Mouse (Mus musculus): ENCODE data around the gene Gm4881. TPM values are rescaled to one million over a fixed set of nuclear protein-coding genes. Genes with fewer than 3 reads are reported as not detected.

Gene Gm4881
- polyA plus RNA-seq, 1 experiment from 2014 or later = 6.4 TPM

DNA sequence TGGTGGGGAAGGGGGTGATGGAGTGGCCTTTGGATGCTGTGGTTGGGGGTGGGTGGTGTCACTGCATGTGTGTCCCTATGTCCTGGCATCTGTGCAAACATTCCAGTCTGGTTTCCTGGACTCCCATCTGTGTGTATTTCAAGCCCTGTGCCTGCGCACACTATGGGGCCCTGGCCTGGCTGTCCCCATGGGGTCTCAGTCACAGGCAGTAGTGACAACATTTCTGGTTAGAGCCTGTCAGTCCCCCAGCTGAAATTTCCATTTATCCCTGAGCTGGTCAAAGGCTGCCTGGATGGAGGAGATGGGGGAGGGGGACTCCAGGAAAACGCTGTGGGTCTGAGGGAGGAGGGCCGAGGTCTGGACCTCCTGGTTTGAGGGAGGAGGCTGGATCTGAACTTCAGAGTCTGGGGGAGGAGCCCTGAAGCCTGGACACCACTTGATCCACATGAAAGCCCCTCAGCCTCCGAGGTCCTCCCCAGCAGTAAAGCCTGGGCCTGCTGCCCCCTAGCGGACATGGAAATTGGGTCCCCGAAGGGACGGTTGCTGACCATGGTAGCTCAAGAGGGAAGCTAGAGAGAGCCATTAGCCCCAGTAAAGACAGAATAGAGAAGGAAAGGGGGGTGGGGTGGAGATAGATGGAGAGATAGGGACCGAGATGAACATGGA, 5.8 kb upstream of the Gm4881 start:
- Histone ChIP-seq H3K9ac (replicated peaks) (no peak overlapping the region), H3K27me3 (peaks cover 98% of the 10 kb centered on the region), H3K36me3 (no peaks in the 10 kb centered on the region), H3K4me1 (replicated peaks) (peaks cover 56% of the 10 kb centered on the region), H3K4me3 (replicated peaks) (no peak overlapping the region), H3K9me3 (no peaks in the 10 kb centered on the region), H3K27ac (0 out of 2 replicates have a peak overlapping the region, but pooled peaks have one; percentile 21), H3K4me2 (replicated peaks) (no peak overlapping the region; the same call in none of the 2 replicates)
- WGBS = under 1% methylated on average over 8 of the region's 8 CpGs
- peak; percentile 51 for ATAC-seq

DNA sequence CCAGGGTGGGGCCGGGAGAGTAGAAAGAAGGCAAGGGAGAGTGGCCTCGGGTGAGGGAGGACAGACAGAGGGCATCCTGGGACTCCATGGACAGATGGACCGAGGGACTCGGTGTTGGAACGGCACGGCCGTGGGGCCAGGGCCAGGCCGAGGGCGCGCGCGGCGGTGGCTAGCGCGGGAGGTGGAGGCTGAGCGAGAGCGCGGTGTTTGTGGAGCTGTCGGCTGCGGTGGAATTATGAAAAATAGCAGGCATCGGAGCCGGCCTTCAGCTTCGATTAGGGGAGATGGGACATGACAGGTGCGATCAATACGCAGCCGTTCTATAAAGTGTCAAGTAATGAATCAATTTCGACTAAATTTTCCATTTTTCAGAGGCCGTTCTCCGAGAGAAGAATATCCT, 4.5 kb upstream of the Gm4881 start:
- 1% methylated on average over 29 of the region's 29 CpGs for WGBS
- peaks cover 98% of the 10 kb centered on the region for H3K27me3 ChIP-seq
- no peaks in the 10 kb centered on the region for H3K36me3 ChIP-seq
- H3K9ac ChIP-seq (replicated peaks) = 0 out of 2 replicates have a peak overlapping the region, but pooled peaks have one; percentile 44
- H3K4me1 ChIP-seq (replicated peaks) = peaks cover 53% of the 10 kb centered on the region
- H3K9me3 ChIP-seq = no peaks in the 10 kb centered on the region
- ATAC-seq = 0 out of 2 replicates have a peak, but pooled peaks have one; percentile 19
- peak overlapping the region; percentile 25 for H3K4me3 ChIP-seq (replicated peaks)
- H3K27ac ChIP-seq = 0 out of 2 replicates have a peak overlapping the region, but pooled peaks have one; percentile 26
- peak overlapping the region; percentile 47 for H3K4me2 ChIP-seq (replicated peaks)

DNA sequence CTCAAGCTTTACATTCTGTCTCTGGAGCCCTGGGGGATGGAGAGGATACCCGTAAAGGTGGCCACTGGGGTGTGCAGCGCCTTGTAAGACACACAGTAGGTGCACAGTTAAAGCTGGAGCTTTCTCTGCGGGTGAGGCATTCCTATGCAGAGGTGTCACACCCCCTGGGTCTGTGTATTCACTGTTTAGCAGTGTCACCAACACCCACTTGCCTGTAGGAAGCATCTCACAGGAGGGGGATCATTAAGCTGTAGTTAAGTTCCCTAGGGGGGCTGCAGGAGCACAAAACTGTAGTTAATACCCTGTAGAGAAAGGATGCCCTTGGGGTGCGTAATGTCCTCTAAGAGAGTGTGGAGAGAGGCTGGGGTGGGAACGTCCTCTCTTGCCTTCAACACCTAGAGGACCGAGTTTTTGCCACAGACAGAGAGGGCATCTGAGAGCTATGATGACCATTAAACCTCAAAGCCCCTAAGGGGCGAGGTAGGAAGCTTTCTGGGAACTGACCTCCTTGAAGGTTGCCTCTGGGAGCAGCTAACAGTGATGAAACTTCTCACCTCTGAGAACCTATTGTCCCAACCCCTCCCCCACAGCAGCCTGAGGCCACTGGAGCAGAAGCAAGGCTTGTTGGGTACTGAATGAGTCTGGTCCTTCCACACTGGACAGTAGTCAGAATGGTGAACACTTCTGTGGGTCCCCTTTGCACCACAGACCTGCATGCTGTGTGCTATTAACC, 3.2 kb upstream of the Gm4881 start:
- 4% methylated on average over 7 of the region's 7 CpGs for WGBS
- peaks cover 54% of the 10 kb centered on the region for H3K4me1 ChIP-seq (replicated peaks)
- ATAC-seq = no peak
- no peak overlapping the region for H3K27ac ChIP-seq
- H3K4me3 ChIP-seq (replicated peaks) = no peak overlapping the region
- no peaks in the 10 kb centered on the region for H3K36me3 ChIP-seq
- H3K4me2 ChIP-seq (replicated peaks) = no peak overlapping the region
- peaks cover 99% of the 10 kb centered on the region for H3K27me3 ChIP-seq
- H3K9ac ChIP-seq (replicated peaks) = no peak overlapping the region
- H3K9me3 ChIP-seq = no peaks in the 10 kb centered on the region

DNA sequence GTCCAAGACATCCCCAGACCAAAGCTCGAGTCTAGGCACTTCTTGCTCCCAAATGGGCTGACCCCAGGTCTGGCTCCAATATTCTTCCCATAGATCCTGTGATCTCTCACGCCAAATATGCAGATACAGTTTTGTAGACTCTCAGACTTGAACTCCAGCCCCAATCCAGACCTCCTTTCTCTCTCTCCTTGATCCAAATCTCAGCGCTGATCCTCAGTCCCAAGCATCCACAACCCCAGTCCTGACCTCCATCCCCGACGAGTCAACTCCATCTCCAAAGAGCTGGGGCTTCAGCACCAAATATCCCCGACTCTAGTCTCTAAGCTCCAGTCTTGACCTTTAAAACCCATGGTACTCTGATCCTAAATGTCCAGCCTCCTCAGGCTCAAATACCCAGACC, 653 bp downstream of the Gm4881 start:
- peak overlapping the region; percentile 39 for H3K4me3 ChIP-seq (replicated peaks)
- H3K27me3 ChIP-seq = peaks cover 99% of the 10 kb centered on the region
- H3K4me2 ChIP-seq (replicated peaks) = peak overlapping the region; percentile 59; the same call in 1 of the 2 replicates
- no peak for ATAC-seq
- no peaks in the 10 kb centered on the region for H3K36me3 ChIP-seq
- H3K9ac ChIP-seq (replicated peaks) = no peak overlapping the region
- H3K4me1 ChIP-seq (replicated peaks) = peaks cover 22% of the 10 kb centered on the region
- H3K27ac ChIP-seq = no peak overlapping the region
- no peaks in the 10 kb centered on the region for H3K9me3 ChIP-seq
- 3% methylated on average over 6 of the region's 6 CpGs for WGBS

DNA sequence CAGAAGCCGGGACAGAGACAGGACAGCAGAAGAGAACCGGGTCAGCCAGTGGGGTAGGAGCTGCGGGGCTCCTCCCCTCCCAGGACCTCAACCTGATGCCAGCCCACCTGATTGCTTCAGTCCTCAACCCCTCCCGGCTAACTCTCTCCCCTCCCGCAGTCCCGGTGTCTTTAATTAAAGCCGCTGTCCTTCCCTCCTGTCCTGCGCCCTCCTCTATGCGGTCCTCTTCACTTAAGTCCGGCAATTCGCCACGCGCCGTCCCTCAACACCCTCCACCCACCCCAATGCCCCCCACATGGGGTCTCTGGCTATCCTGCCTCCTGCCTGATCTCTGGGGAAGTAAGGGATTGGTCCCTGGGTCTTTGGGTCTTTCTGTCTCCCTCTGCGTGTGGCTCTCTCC, 12.6 kb downstream of the Gm4881 start:
- Histone ChIP-seq H3K27me3 (peaks cover 85% of the 10 kb centered on the region), H3K36me3 (peaks cover 10% of the 10 kb centered on the region), H3K9me3 (no peaks in the 10 kb centered on the region), H3K9ac (replicated peaks) (0 out of 2 replicates have a peak overlapping the region, but pooled peaks have one; percentile 32), H3K4me2 (replicated peaks) (peak overlapping the region; percentile 53), H3K4me3 (replicated peaks) (peak overlapping the region; percentile 20), H3K4me1 (replicated peaks) (peaks cover 49% of the 10 kb centered on the region), H3K27ac (no peak overlapping the region)
- 1% methylated on average over 14 of the region's 15 CpGs for WGBS
- ATAC-seq = no peak

DNA sequence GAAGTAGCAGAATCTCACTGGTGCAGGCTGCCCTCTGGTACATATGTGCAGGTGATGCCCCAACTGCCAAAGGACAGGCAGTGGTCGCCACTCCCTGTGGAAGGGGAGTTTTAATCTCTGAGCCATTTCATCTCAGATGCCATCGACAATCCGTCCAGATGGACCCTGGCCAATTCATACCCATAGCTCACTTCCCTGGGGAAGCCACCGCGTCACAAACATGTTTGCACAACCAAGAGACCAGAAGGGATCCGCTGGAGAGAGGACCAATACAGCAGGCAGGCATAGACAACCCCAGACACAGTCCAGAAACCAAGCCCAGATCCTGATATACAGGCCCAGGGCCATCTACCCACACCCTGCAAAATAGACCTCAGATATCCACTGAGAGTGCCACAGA, 13.8 kb downstream of the Gm4881 start:
- Histone ChIP-seq H3K4me3 (replicated peaks) (peak overlapping the region; percentile 20; the same call in 1 of the 2 replicates), H3K9ac (replicated peaks) (no peak overlapping the region)

DNA sequence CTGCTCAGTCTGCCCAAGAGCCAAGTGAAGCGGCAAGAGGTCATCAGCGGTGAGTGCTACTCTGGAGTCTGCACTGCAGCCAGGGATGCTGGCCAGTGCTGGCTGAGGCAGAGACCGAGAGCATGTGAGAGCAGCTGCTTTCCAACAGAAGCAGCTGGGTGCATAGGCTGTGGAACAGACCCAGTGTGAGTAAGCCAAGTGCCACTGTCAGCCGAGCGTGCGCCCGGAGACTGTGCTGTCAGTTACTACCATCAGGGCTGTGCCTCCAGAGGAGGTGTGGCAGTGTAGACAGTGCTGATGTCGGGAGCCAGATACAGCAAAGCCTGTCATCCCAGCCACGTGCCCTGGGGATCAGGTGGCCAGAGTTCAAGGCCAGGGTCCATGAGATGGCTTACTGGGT, 24.6 kb downstream of the Gm4881 start:
- no peak overlapping the region for H3K4me2 ChIP-seq (replicated peaks)
- H3K4me3 ChIP-seq (replicated peaks) = no peak overlapping the region
- H3K4me1 ChIP-seq (replicated peaks) = no peaks in the 10 kb centered on the region
- H3K27ac ChIP-seq = no peak overlapping the region
- 87% methylated on average over 9 of the region's 9 CpGs for WGBS
- H3K9ac ChIP-seq (replicated peaks) = no peak overlapping the region
- no peaks in the 10 kb centered on the region for H3K27me3 ChIP-seq
- H3K36me3 ChIP-seq = peaks cover 82% of the 10 kb centered on the region
- no peak for ATAC-seq
- no peaks in the 10 kb centered on the region for H3K9me3 ChIP-seq

More for the DNA sequence above, 13.8 kb downstream of the Gm4881 start:
- Histone ChIP-seq H3K9me3 (no peaks in the 10 kb centered on the region), H3K27me3 (peaks cover 76% of the 10 kb centered on the region), H3K4me1 (replicated peaks) (peaks cover 48% of the 10 kb centered on the region), H3K27ac (no peak overlapping the region), H3K4me2 (replicated peaks) (peak overlapping the region; percentile 53; the same call in 1 of the 2 replicates), H3K36me3 (peaks cover 21% of the 10 kb centered on the region)
- 44% methylated on average over 6 of the region's 6 CpGs for WGBS
- ATAC-seq = no peak

DNA sequence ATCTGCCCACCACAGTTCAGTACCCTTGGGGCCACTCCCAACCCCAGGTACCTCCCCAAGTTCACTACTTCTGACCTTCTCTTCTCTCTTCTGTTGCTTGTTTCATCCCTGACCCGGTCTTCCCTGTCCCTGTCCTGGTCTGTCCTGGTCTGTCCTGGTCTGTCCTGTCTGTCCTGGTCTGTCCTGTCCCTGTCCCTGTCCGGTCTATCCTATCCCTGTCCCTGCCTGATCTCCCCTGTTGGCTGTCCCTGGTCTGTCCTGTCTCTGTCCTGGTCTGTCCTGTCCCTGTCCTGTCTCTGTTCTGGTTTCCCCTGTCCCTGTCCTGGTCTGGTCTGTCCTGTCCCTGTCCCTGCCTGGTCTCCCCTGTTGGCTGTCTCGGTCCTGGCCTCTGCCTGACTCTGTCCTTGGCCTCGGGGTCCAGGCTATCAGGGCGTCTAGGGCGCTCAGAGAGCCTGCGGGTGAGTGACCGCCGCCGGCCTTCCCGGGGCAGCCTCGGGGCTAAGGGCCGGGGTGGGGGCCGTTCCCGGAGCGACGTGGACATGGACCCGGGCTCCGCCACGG, 25.5 kb downstream of the Gm4881 start:
- Histone ChIP-seq H3K4me1 (replicated peaks) (no peaks in the 10 kb centered on the region), H3K27ac (no peak overlapping the region), H3K27me3 (no peaks in the 10 kb centered on the region), H3K9ac (replicated peaks) (no peak overlapping the region), H3K4me3 (replicated peaks) (no peak overlapping the region), H3K9me3 (no peaks in the 10 kb centered on the region), H3K36me3 (peaks cover 73% of the 10 kb centered on the region), H3K4me2 (replicated peaks) (no peak overlapping the region)
- ATAC-seq = peak; percentile 40; the same call in 1 of the 2 replicates
- 93% methylated on average over 20 of the region's 20 CpGs for WGBS

DNA sequence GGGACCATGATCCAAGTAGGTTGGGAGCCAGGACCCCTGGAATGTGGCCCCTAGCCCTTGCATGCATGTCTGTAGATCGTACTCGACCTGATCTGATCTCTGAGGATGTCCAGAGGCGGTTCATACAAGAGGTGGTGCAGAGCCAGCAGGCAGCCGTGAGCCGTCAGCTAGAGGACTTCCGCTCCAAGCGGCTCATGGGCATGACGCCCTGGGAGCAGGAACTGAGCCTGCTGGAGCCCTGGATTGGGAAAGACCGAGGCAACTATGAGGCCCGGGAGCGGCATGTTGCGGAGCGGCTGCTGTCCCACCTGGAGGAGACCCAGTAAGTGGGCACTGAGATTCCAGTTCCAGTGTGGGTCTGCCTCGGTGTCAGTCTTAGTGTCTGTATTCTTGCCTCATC, 31.8 kb downstream of the Gm4881 start:
- Histone ChIP-seq H3K4me3 (replicated peaks) (no peak overlapping the region), H3K27me3 (no peaks in the 10 kb centered on the region), H3K36me3 (peaks cover 53% of the 10 kb centered on the region), H3K9me3 (no peaks in the 10 kb centered on the region), H3K4me2 (replicated peaks) (no peak overlapping the region), H3K9ac (replicated peaks) (no peak overlapping the region), H3K4me1 (replicated peaks) (no peaks in the 10 kb centered on the region; the same call in 1 of the 2 replicates), H3K27ac (no peak overlapping the region)
- 95% methylated on average over 14 of the region's 14 CpGs for WGBS
- no peak for ATAC-seq

DNA sequence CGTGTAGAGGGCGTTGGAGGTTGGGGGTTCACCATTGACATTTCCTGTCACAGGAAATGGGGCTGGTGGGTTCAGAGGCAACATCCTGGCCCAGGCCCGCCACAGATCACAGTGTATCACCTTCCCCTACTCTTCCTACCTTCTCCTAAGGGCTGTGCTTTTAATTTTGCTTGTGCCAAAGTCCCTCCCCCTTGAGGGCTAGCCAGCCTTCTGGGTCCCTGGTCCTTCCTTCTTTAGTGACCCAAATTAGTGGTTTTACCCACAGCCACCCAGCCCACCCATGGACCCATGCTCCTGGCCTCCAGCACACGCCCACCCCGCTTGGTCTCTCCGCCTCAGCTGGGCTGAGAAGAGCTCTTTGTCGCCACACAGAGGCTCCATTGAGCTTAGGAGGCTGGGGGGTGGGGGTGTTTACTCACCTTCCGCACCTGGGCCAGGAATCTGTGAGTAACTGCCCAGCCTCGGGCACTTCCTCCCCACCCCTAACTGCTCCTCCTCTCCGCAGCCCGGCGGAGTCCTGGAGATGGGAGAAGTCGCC, 37.0 kb downstream of the Gm4881 start:
- Histone ChIP-seq H3K4me3 (replicated peaks) (no peak overlapping the region), H3K9me3 (no peaks in the 10 kb centered on the region), H3K27me3 (no peaks in the 10 kb centered on the region), H3K27ac (no peak overlapping the region), H3K9ac (replicated peaks) (no peak overlapping the region; the same call in 1 of the 2 replicates), H3K36me3 (peaks cover 29% of the 10 kb centered on the region), H3K4me2 (replicated peaks) (no peak overlapping the region), H3K4me1 (replicated peaks) (peaks cover 42% of the 10 kb centered on the region)
- no peak for ATAC-seq
- WGBS = 41% methylated on average over 13 of the region's 13 CpGs

DNA sequence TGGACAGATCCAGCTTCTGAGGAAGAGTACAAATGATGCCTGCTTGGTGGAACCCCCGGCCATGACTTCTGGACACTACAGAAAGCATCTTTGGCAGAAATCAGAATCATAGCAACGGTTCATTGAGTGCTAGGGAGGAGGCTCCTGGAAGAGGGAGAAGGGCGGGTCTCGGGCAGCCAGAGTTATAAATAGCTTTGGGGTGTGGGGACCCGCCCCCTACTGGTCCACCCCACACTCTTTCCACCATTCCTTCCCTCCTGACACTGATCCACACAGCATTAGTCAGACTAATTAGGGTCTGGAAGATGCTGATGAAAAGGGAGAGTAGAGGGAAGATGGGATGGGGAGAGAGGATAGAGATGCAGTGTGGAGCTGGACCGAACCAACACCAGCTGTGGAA, 37.7 kb downstream of the Gm4881 start:
- WGBS = 47% methylated on average over 6 of the region's 6 CpGs
- Histone ChIP-seq H3K9me3 (no peaks in the 10 kb centered on the region), H3K4me2 (replicated peaks) (no peak overlapping the region), H3K27ac (no peak overlapping the region), H3K27me3 (no peaks in the 10 kb centered on the region), H3K36me3 (peaks cover 22% of the 10 kb centered on the region), H3K4me1 (replicated peaks) (peaks cover 42% of the 10 kb centered on the region), H3K4me3 (replicated peaks) (no peak overlapping the region), H3K9ac (replicated peaks) (no peak overlapping the region)
- ATAC-seq = no peak

DNA sequence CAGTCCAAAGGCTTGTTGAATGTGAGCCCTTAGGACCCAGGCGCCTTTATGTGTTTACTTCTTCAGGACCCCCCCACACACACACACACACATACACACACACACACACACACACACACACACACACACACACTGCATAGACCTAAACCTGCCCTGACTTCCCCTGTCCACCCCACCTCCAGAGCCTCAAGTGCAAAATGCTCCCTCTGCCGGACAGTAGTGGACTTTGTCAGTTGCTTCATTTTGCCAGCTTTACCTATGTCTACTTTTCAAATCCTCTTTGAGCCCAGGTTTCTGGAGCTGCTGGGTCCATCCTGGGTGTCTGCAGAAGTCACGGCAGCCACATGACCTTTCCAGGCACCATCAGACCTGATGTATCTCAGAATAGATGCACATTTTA, 39.4 kb downstream of the Gm4881 start:
- H3K9ac ChIP-seq (replicated peaks) = peak overlapping the region; percentile 75
- ATAC-seq = peak; percentile 35
- H3K27me3 ChIP-seq = no peaks in the 10 kb centered on the region
- peaks cover 15% of the 10 kb centered on the region for H3K36me3 ChIP-seq
- peak overlapping the region; percentile 82 for H3K4me2 ChIP-seq (replicated peaks)
- 22% methylated on average over 3 of the region's 3 CpGs for WGBS
- H3K9me3 ChIP-seq = no peaks in the 10 kb centered on the region
- H3K27ac ChIP-seq = peak overlapping the region; percentile 83
- H3K4me1 ChIP-seq (replicated peaks) = peaks cover 42% of the 10 kb centered on the region
- H3K4me3 ChIP-seq (replicated peaks) = peak overlapping the region; percentile 68
